Mouse (Mus musculus): Measurements from ENCODE around the gene Bex6. TPM values are rescaled to one million over a fixed set of nuclear protein-coding genes. Genes with fewer than 3 reads are reported as not detected.

Bex6 gene
- polyA plus RNA-seq, 1 experiment from 2014 or later, result 1.5 TPM

- Histone ChIP-seq H3K4me2 (no peak overlapping the region), H3K27me3 (no peaks in the 10 kb centered on the region), H3K4me3 (replicated peaks) (no peak overlapping the region), H3K4me1 (replicated peaks) (peaks cover 21% of the 10 kb centered on the region), H3K36me3 (replicated peaks) (no peaks in the 10 kb centered on the region), H3K27ac (replicated peaks) (no peak overlapping the region), H3K9me3 (replicated peaks) (no peaks in the 10 kb centered on the region), H3K9ac (no peak overlapping the region)
- no peak for ATAC-seq (ENCODE audit: insufficient read depth)
- WGBS (ENCODE audit: insufficient replicate concordance), result 75% methylated on average over 8 of the region's 8 CpGs
Observed at GRCm38 (mm10) chr16:32174340-32175005, 5.2 kb upstream of the Bex6 start.

DNA sequence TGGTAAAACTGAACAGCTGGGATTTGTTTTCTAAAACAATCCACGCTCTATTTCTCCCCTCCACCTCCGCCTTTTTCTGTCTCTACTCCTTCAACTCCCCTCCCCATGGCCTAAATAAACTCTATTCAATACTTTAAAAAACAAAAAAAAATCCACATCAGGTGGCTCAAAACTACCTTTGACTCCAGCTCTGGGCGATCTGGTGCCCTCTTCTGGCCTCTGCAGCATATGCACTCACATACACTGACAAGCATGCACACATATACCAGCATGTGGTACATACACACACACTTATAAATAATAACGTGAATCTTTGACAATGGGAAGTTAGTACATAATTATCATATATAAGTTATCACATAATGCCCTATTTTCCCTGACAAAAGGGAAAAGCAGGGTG, 4.6 kb upstream of the Bex6 start:
- 82% methylated on average over 4 of the region's 4 CpGs for WGBS (ENCODE audit: insufficient replicate concordance)

GRCm38 (mm10) chr16:32176896-32177686, 2.5 kb upstream of the Bex6 start:
- no peaks in the 10 kb centered on the region for H3K9me3 ChIP-seq (replicated peaks)
- 9% methylated on average over 18 of the region's 18 CpGs for WGBS (ENCODE audit: insufficient replicate concordance)
- peak overlapping the region; percentile 39; the same call in 1 of the 2 replicates for H3K9ac ChIP-seq
- peak overlapping the region; percentile 73 for H3K4me2 ChIP-seq
- H3K27me3 ChIP-seq, result no peaks in the 10 kb centered on the region
- H3K27ac ChIP-seq (replicated peaks), result peak overlapping the region; percentile 85
- H3K4me1 ChIP-seq (replicated peaks), result peaks cover 21% of the 10 kb centered on the region
- H3K36me3 ChIP-seq (replicated peaks), result no peaks in the 10 kb centered on the region
- peak overlapping the region; percentile 44 for H3K4me3 ChIP-seq (replicated peaks)
- peak; percentile 73 for ATAC-seq (ENCODE audit: insufficient read depth)

More for the DNA sequence above, 4.6 kb upstream of the Bex6 start:
- Histone ChIP-seq H3K27me3 (no peaks in the 10 kb centered on the region), H3K4me2 (no peak overlapping the region), H3K27ac (replicated peaks) (no peak overlapping the region), H3K36me3 (replicated peaks) (no peaks in the 10 kb centered on the region), H3K4me1 (replicated peaks) (peaks cover 21% of the 10 kb centered on the region), H3K4me3 (replicated peaks) (no peak overlapping the region), H3K9ac (no peak overlapping the region), H3K9me3 (replicated peaks) (no peaks in the 10 kb centered on the region)
- no peak for ATAC-seq (ENCODE audit: insufficient read depth)

GRCm38 (mm10) chr16:32186056-32186455, 6.4 kb downstream of the Bex6 start:
- 84% methylated on average over 5 of the region's 5 CpGs for WGBS (ENCODE audit: insufficient replicate concordance)

DNA sequence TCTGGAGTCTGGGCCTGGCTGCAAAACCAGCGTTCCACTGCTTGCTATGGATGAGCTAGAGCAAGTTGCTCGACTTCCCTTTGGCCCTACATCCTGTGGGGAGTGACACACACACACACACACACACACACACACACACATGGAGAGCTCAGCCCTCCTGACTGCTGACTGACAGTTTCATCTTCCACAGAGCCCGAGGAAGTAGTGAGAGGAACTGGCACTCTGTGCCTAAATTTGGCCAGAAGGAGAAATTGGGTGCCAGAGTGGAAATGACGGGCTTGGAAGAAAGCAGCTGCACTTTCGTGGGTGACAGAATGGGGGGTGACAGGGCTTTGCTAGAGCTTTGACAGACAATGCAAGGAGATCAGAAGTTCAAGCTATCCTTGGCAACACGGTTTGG, 9.5 kb downstream of the Bex6 start:
- Histone ChIP-seq H3K27me3 (no peaks in the 10 kb centered on the region), H3K9ac (no peak overlapping the region), H3K4me3 (replicated peaks) (no peak overlapping the region), H3K9me3 (replicated peaks) (no peaks in the 10 kb centered on the region), H3K4me1 (replicated peaks) (0 out of 2 replicates have a peak, but pooled peaks cover 3% of the 10 kb centered on the region), H3K27ac (replicated peaks) (0 out of 2 replicates have a peak overlapping the region, but pooled peaks have one; percentile 30), H3K4me2 (0 out of 2 replicates have a peak overlapping the region, but pooled peaks have one; percentile 13), H3K36me3 (replicated peaks) (no peaks in the 10 kb centered on the region)
- WGBS (ENCODE audit: insufficient replicate concordance), result 20% methylated on average over 6 of the region's 6 CpGs
- no peak for ATAC-seq (ENCODE audit: insufficient read depth)

More at GRCm38 (mm10) chr16:32186056-32186455, 6.4 kb downstream of the Bex6 start:
- Histone ChIP-seq H3K4me1 (replicated peaks) (0 out of 2 replicates have a peak, but pooled peaks cover 3% of the 10 kb centered on the region), H3K4me3 (replicated peaks) (no peak overlapping the region), H3K36me3 (replicated peaks) (no peaks in the 10 kb centered on the region), H3K9me3 (replicated peaks) (no peaks in the 10 kb centered on the region), H3K4me2 (no peak overlapping the region), H3K9ac (no peak overlapping the region), H3K27me3 (no peaks in the 10 kb centered on the region), H3K27ac (replicated peaks) (no peak overlapping the region)
- no peak for ATAC-seq (ENCODE audit: insufficient read depth)

DNA sequence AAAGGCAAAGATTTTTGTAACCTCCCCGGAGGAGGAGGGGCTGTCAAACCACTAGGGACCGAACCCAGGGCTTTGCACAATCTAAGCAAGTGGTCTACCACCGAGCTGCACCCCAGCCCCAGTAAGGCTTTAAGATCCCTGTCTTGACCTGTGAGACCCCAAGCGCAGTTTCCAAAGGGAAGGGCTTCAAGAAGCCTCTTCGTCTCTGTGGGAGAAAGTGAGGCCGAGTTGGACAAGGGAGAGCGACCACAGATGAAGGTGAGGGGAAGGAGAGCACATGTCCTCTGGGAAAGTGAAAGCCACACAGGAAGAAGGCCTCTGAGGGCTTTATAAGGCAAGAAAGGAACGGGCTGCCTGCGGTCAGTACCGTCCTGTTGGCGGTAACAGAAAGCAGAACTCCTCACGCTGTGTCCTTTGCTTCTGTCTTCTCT, 10.4 kb downstream of the Bex6 start:
- H3K4me1 ChIP-seq (replicated peaks), result 0 out of 2 replicates have a peak, but pooled peaks cover 3% of the 10 kb centered on the region
- 10% methylated on average over 12 of the region's 12 CpGs for WGBS (ENCODE audit: insufficient replicate concordance)
- H3K9me3 ChIP-seq (replicated peaks), result no peaks in the 10 kb centered on the region
- peak overlapping the region; percentile 61 for H3K27ac ChIP-seq (replicated peaks)
- H3K27me3 ChIP-seq, result no peaks in the 10 kb centered on the region
- no peaks in the 10 kb centered on the region for H3K36me3 ChIP-seq (replicated peaks)
- H3K4me2 ChIP-seq, result peak overlapping the region; percentile 48
- H3K4me3 ChIP-seq (replicated peaks), result peak overlapping the region; percentile 20; the same call in 1 of the 2 replicates
- no peak overlapping the region for H3K9ac ChIP-seq
- no peak for ATAC-seq (ENCODE audit: insufficient read depth)

DNA sequence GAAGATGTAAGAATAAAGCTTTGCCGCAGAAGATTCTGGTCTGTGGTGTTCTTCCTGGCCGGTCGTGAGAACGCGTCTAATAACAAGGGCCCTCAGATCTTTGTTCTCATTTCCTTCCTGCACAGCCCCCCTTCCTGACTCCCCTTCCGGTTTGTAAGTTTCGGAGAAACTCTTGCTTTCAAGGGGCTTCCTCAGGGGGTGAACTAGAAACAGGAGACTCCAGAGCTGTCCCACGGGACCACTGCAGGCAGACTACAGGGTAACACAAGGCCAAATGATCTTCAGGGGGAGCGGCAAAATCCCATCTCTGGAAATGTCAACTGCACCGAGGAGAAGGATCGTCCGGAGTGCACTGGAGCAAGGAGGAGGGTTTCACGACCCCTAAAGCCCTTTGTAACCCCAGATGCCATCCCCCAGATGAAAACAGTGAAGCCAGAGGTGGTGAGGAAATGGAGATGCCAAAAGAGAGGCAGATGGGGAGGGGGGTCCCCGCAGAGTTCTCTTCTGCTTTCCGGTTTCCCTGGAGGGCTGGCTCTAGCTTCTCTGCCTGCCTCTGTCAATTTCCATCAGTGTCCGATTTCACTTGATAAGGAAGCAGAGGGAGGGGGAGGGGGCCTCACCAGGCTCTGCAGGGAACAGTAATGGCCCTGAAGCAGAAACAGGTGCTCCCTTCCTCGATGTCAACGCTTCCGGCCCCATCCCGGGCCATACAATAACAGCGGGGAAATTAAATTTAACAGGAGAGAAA, 20.8 kb downstream of the Bex6 start:
- ATAC-seq (ENCODE audit: insufficient read depth), result no peak
- Histone ChIP-seq H3K27ac (replicated peaks) (peak overlapping the region; percentile 38; the same call in 1 of the 2 replicates), H3K4me2 (peak overlapping the region; percentile 39)

DNA sequence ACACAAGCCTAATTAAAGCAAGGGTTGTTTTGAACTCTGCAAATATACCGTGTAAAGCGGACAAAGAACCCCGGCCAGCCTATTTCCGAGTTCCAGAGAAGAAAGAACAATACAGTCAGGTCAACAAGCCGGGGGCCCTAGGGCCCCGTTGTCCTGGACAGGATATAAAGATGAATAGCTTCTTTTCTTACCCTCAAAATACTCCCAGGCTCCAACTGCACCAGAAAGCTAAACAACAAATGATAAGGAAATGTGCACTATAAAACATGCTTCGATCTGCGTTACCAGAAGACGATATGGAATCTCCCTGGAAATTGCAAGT, 21.3 kb downstream of the Bex6 start:
- H3K9me3 ChIP-seq (replicated peaks), result no peaks in the 10 kb centered on the region
- H3K27ac ChIP-seq (replicated peaks), result peak overlapping the region; percentile 38; the same call in 1 of the 2 replicates
- H3K9ac ChIP-seq, result no peak overlapping the region
- H3K4me2 ChIP-seq, result peak overlapping the region; percentile 39
- H3K36me3 ChIP-seq (replicated peaks), result no peaks in the 10 kb centered on the region
- no peaks in the 10 kb centered on the region for H3K4me1 ChIP-seq (replicated peaks)
- H3K27me3 ChIP-seq, result no peaks in the 10 kb centered on the region
- ATAC-seq (ENCODE audit: insufficient read depth), result no peak
- H3K4me3 ChIP-seq (replicated peaks), result peak overlapping the region; percentile 49
- WGBS (ENCODE audit: insufficient replicate concordance), result 71% methylated on average over 9 of the region's 9 CpGs

More for the DNA sequence above, 20.8 kb downstream of the Bex6 start:
- peak overlapping the region; percentile 15; the same call in 1 of the 2 replicates for H3K9ac ChIP-seq
- no peaks in the 10 kb centered on the region for H3K36me3 ChIP-seq (replicated peaks)
- 65% methylated on average over 21 of the region's 21 CpGs for WGBS (ENCODE audit: insufficient replicate concordance)
- H3K4me1 ChIP-seq (replicated peaks), result no peaks in the 10 kb centered on the region
- H3K9me3 ChIP-seq (replicated peaks), result no peaks in the 10 kb centered on the region
- no peaks in the 10 kb centered on the region for H3K27me3 ChIP-seq
- H3K4me3 ChIP-seq (replicated peaks), result peak overlapping the region; percentile 49

DNA sequence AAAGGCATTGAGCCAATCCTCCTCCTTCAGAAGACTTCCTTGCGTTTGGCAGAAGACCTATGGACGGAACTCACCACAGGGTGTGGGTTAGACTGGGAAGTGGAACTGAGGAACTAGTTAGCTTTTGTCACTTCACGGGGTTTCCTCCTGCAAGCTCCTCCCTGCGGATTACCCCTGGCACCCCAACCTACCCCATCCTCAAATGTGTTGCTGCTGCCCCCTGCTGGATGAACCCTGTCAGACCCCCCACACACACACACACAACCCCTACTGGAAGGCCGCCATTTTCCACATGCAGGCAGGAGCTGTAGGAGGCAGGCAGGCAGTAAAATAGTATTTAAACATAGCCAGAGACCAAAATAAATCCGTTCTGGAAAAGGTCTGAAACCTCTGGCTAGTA, 23.1 kb downstream of the Bex6 start:
- 0 out of 2 replicates have a peak overlapping the region, but pooled peaks have one; percentile 3 for H3K27ac ChIP-seq (replicated peaks)
- H3K4me2 ChIP-seq, result no peak overlapping the region
- no peaks in the 10 kb centered on the region for H3K9me3 ChIP-seq (replicated peaks)
- ATAC-seq (ENCODE audit: insufficient read depth), result peak; percentile 37; the same call in 1 of the 2 replicates
- H3K36me3 ChIP-seq (replicated peaks), result no peaks in the 10 kb centered on the region
- no peak overlapping the region for H3K4me3 ChIP-seq (replicated peaks)
- no peaks in the 10 kb centered on the region for H3K4me1 ChIP-seq (replicated peaks)
- no peaks in the 10 kb centered on the region for H3K27me3 ChIP-seq
- 34% methylated on average over 6 of the region's 6 CpGs for WGBS (ENCODE audit: insufficient replicate concordance)
- H3K9ac ChIP-seq, result no peak overlapping the region

- no peak for ATAC-seq (ENCODE audit: insufficient read depth)
- Histone ChIP-seq H3K9ac (no peak overlapping the region), H3K27me3 (no peaks in the 10 kb centered on the region), H3K36me3 (replicated peaks) (no peaks in the 10 kb centered on the region), H3K9me3 (replicated peaks) (no peaks in the 10 kb centered on the region), H3K4me3 (replicated peaks) (no peak overlapping the region), H3K4me1 (replicated peaks) (no peaks in the 10 kb centered on the region), H3K27ac (replicated peaks) (no peak overlapping the region), H3K4me2 (no peak overlapping the region)
- 41% methylated on average over 3 of the region's 3 CpGs for WGBS (ENCODE audit: insufficient replicate concordance)
Observed at GRCm38 (mm10) chr16:32204902-32205301, 25.3 kb downstream of the Bex6 start.

GRCm38 (mm10) chr16:32214156-32214555, 34.5 kb downstream of the Bex6 start:
- no peak for ATAC-seq (ENCODE audit: insufficient read depth)
- Histone ChIP-seq H3K9ac (no peak overlapping the region), H3K4me2 (no peak overlapping the region), H3K4me1 (replicated peaks) (no peaks in the 10 kb centered on the region), H3K27ac (replicated peaks) (no peak overlapping the region), H3K4me3 (replicated peaks) (no peak overlapping the region), H3K27me3 (no peaks in the 10 kb centered on the region), H3K9me3 (replicated peaks) (no peaks in the 10 kb centered on the region), H3K36me3 (replicated peaks) (no peaks in the 10 kb centered on the region)
